Mouse (Mus musculus): ENCODE results near the gene Pde9a.

Gene Pde9a

GRCm38 (mm10) chr17:31432878-31433281 lies 46.9 kb downstream of the Pde9a start:
- DNase-seq (ENCODE audit: low read depth, low spot score): no peak

GRCm38 (mm10) chr17:31433401-31433928 lies 47.5 kb downstream of the Pde9a start:
- DNase-seq (ENCODE audit: low read depth, low spot score): no peak

- DNase-seq (ENCODE audit: low read depth, low spot score): no peak
Observed at GRCm38 (mm10) chr17:31433978-31434797, 48.2 kb downstream of the Pde9a start.

GRCm38 (mm10) chr17:31434825-31435325 lies 48.9 kb downstream of the Pde9a start:
- DNase-seq (ENCODE audit: low read depth, low spot score): no peak

- DNase-seq (ENCODE audit: low read depth, low spot score): no peak
Observed at GRCm38 (mm10) chr17:31435934-31436813, 50.2 kb downstream of the Pde9a start.

- DNase-seq (ENCODE audit: low read depth, low spot score): no peak
Observed at GRCm38 (mm10) chr17:31436814-31437406, 50.9 kb downstream of the Pde9a start.

- no peak for DNase-seq (ENCODE audit: low read depth, low spot score)
Observed at GRCm38 (mm10) chr17:31437482-31437881, 51.5 kb downstream of the Pde9a start.

GRCm38 (mm10) chr17:31439978-31440377 lies 54.0 kb downstream of the Pde9a start:
- DNase-seq (ENCODE audit: low read depth, low spot score): no peak

GRCm38 (mm10) chr17:31442513-31442912 lies 56.5 kb downstream of the Pde9a start:
- no peak for DNase-seq (ENCODE audit: low read depth, low spot score)

GRCm38 (mm10) chr17:31444251-31444650 lies 58.2 kb downstream of the Pde9a start:
- no peak for DNase-seq (ENCODE audit: low read depth, low spot score)

- no peak for DNase-seq (ENCODE audit: low read depth, low spot score)
Observed at GRCm38 (mm10) chr17:31445061-31445731, 59.2 kb downstream of the Pde9a start.

GRCm38 (mm10) chr17:31447766-31448165 lies 61.8 kb downstream of the Pde9a start:
- DNase-seq (ENCODE audit: low read depth, low spot score): no peak

GRCm38 (mm10) chr17:31448519-31448918 lies 62.5 kb downstream of the Pde9a start:
- DNase-seq (ENCODE audit: low read depth, low spot score): no peak

GRCm38 (mm10) chr17:31450206-31450605 lies 64.2 kb downstream of the Pde9a start:
- DNase-seq (ENCODE audit: low read depth, low spot score): no peak

- DNase-seq (ENCODE audit: low read depth, low spot score): no peak
Observed at GRCm38 (mm10) chr17:31451179-31451708, 65.2 kb downstream of the Pde9a start.

- DNase-seq (ENCODE audit: low read depth, low spot score): no peak
Observed at GRCm38 (mm10) chr17:31452816-31453215, 66.8 kb downstream of the Pde9a start.

- no peak for DNase-seq (ENCODE audit: low read depth, low spot score)
Observed at GRCm38 (mm10) chr17:31453476-31453875, 67.5 kb downstream of the Pde9a start.

- no peak for DNase-seq (ENCODE audit: low read depth, low spot score)
Observed at GRCm38 (mm10) chr17:31454056-31454455, 68.0 kb downstream of the Pde9a start.

GRCm38 (mm10) chr17:31456723-31457567 lies 70.9 kb downstream of the Pde9a start:
- DNase-seq (ENCODE audit: low read depth, low spot score): no peak

- no peak for DNase-seq (ENCODE audit: low read depth, low spot score)
Observed at GRCm38 (mm10) chr17:31460416-31460815, 74.4 kb downstream of the Pde9a start.
